Mouse (Mus musculus) limb, embryonic 10.5 days (tissue): ENCODE results near the gene Hist1h4j. TPM values are rescaled to one million over a fixed set of nuclear protein-coding genes. Genes with fewer than 3 reads are reported as not detected.
"Not testable (repeated sequence)": the region's sequence is repeated elsewhere in the genome, so short reads cannot be mapped to it uniquely, and the experiment has no call there.

Source experiments
- DNase-seq: peaks from one replicate; pipeline ENCODE4 v3.0.0-alpha.2; 2017; ENCODE audit warnings: low spot score
- H3K27ac ChIP-seq: fragments of 300-500 bp; sonication (generic); 2 replicates; pipeline ENCODE4 v1.5.1; 2016; ENCODE audit warnings: mild to moderate bottlenecking
- H3K27me3 ChIP-seq: fragments of 300-500 bp; sonication (generic); 2 replicates; pipeline ENCODE4 v1.6.1; 2016; ENCODE audit warnings: low read depth, mild to moderate bottlenecking; ENCODE audit not compliant: poor library complexity, severe bottlenecking
- H3K36me3 ChIP-seq: fragments of 300-500 bp; sonication (generic); 2 replicates; pipeline ENCODE4 v1.6.1; 2016; ENCODE audit warnings: mild to moderate bottlenecking, moderate library complexity
- H3K4me1 ChIP-seq: fragments of 300-500 bp; sonication (generic); 2 replicates; pipeline ENCODE4 v1.6.1; 2016
- H3K4me3 ChIP-seq: fragments of 300-500 bp; sonication (generic); 2 replicates; pipeline ENCODE4 v1.5.1; 2016; ENCODE audit warnings: mild to moderate bottlenecking, moderate library complexity
- H3K9me3 ChIP-seq: fragments of 300-500 bp; sonication (generic); replicated peaks from 2 replicates; pipeline ENCODE4 v1.6.1; 2016; ENCODE audit warnings: mild to moderate bottlenecking
- WGBS: fragments of 180-500 bp; shearing (Covaris S2); methylation state at CpG from one replicate; pipeline ENCODE4 v1.1.7; 2016; 5-methylcytosine and 5-hydroxymethylcytosine counted together
- polyA plus RNA-seq: library from polyadenylated mRNA; unstranded; fragments of >200 nt; fragmentation: Nextera tagmentation; extraction: Ambion mirVana; gene quantifications from 2 replicates; pipeline ENCODE4 v1.2.1, GENCODE M21; 2016

The Hist1h4j gene
- 0.92 and 1.6 TPM in 2 replicates for polyA plus RNA-seq

DNA sequence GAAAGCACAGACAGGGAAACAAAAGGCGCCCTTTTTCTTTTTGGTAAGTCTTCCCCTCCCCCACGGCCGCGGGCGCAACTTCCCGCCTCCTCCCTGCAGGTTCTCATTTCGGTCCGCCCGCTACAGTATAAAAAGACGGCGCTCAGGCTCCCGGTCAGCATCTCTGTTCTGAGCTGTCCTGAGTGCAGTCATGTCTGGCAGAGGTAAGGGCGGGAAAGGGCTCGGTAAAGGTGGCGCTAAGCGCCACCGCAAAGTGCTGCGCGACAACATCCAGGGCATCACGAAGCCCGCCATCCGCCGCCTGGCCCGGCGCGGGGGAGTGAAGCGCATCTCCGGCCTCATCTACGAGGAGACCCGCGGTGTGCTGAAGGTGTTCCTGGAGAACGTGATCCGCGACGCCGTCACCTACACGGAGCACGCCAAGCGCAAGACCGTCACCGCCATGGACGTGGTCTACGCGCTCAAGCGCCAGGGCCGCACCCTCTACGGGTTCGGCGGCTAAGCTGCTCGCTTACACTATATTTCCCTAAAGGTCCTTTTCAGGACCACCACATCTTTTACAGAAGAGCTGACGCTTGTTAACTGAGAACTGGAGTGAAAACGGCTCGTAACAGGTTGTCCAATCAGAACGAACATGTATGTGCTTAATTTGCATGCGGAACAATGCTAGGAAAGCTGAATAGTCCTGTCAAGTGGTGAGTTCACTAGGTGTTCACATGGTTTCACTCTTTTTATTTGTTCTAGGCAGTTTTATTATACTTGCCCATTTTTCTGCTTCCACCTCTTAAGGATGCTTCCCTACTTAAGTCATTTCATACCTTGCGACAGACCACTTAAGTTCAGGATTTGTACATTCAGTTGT, at the start of gene Hist1h4j:
Gene Hist1h4j (plus strand): TSS at position 159 of the 862 bp plus-strand sequence.
- peak; percentile 97 for DNase-seq
- H3K9me3 ChIP-seq, H3K36me3 ChIP-seq, H3K27me3 ChIP-seq: not testable (repeated sequence)
- H3K4me1 ChIP-seq: peaks cover 13% of the 10 kb centered on the region
- H3K4me3 ChIP-seq: peak within 1 kb of the TSS; percentile 60
- WGBS: under 1% methylated on average over 40 of the region's 56 CpGs
- peak within 1 kb of the TSS; percentile 98 for H3K27ac ChIP-seq

DNA sequence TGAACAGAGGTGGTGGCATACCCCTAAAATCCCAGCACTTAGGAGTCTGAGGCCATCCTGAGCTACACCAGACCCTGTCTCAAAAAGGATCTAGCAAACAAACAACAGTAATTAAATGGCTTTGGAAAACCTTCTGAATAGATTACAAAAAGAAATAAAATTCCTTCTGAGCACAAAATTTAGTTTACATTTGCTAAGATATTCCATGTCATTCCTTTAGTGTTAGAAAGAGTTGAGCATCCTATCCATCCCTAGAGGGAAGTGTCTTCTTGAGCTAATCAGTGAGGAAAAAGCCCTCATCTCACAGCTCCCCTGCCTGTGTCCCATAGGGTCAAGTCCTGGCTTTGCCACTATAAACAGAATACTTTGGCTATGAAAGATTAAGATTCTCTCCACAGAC, 37.1 kb upstream of the Hist1h4j start, which contains the start of gene Olfr1359:
Gene Olfr1359 (plus strand): TSS at position 301 of the 400 bp plus-strand sequence.
- Histone ChIP-seq H3K27ac (no peak within 1 kb of the TSS), H3K36me3 (no peaks in the 10 kb centered on the region), H3K27me3 (no peaks in the 10 kb centered on the region), H3K4me3 (no peak within 1 kb of the TSS), H3K9me3 (no peaks in the 10 kb centered on the region), H3K4me1 (no peaks in the 10 kb centered on the region)
- DNase-seq: no peak

DNA sequence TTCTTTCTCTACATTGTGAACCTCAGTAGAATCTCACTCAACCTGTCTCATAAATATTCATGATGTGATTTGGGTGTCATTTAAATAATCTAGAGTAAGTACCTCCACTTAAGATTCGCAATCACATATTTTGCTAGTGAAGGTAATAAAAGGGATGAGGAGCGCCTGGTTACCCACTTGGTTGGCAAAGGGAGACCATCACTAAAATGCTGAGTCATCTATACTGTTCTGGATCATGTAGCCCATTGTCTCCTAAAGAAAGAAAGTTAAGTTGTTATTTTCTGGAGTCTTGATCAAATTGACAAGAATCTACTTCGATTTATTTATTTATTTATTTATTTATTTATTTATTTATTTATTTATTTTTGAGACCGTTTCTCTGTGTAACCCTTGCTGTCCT, 28.2 kb upstream of the Hist1h4j start:
- H3K4me1 ChIP-seq: peaks cover 2% of the 10 kb centered on the region; the same call in 1 of the 2 replicates

DNA sequence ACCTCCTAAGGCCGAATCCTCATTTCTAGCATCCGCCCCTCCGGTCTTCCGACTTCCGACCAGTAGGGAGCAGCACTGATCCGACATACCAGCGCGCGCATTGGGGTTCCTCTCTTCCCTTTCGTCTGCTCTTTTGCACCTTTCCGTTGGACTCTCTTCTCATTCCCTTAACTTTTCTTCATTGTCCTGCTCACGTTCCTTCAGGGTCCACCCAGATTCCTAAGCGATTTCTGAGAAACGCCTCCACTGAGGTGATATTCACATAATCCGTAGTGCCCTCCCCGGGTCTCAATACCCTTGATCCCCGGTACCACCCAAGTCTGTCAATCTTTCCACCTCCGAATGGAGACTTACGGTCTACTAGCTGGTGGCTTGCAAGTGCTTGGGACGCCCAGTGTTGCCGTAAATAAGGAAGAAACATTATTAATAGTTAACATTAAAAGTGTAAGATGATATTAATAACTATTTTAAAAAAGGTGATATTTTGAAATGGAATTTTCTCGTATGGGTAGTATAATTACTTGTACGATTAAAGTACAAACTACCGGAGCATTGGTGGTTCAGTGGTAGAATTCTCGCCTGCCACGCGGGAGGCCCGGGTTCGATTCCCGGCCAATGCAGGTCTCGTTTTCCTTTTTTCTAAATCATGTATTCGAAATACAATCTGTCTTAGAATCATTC, 24.7 kb upstream of the Hist1h4j start:
- peak; percentile 86 for DNase-seq
- Histone ChIP-seq H3K9me3 (no peaks in the 10 kb centered on the region), H3K27me3 (no peaks in the 10 kb centered on the region), H3K36me3 (no peaks in the 10 kb centered on the region), H3K4me1 (peaks cover 7% of the 10 kb centered on the region), H3K4me3 (peak overlapping the region; percentile 71), H3K27ac (peak overlapping the region; percentile 86)
- WGBS: under 1% methylated on average over 32 of the region's 32 CpGs

More for the DNA sequence above, 28.2 kb upstream of the Hist1h4j start:
- Histone ChIP-seq H3K9me3 (no peaks in the 10 kb centered on the region), H3K4me3 (no peak overlapping the region), H3K27me3 (no peaks in the 10 kb centered on the region), H3K27ac (no peak overlapping the region), H3K36me3 (no peaks in the 10 kb centered on the region)
- no peak for DNase-seq
- 76% methylated on average over 4 of the region's 4 CpGs for WGBS

DNA sequence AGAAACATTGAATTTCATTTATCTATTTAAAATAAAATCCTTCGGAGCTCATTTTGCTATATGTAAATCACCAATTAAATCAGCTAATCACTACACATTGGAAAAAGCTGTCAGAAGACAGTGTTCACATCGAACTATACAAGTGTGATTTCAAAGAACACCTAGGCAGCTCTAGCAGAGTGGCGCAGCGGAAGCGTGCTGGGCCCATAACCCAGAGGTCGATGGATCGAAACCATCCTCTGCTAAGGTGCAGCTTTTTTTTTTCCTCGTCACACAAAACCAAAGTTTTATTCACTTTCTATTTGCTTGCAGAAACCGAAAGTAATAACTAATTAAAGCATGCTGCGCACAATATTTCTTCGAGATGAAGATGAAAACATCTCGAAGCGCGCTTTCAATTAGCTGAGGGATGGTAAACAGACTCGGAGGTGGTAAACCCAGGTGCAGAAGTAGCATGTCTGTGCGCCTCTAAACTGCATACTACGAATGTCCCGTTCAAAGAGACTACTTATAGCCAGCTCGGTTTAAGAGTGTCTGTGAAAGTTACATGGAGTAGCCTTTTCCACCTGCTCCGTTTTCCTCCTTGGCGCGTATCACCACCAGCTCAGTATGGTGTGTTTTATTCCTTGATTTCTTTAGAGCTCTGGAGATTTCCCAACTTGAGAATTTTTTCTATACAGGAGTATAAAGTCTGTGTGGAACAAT, 23.9 kb upstream of the Hist1h4j start:
- no peaks in the 10 kb centered on the region for H3K27me3 ChIP-seq
- DNase-seq: peak; percentile 73
- H3K27ac ChIP-seq: no peak overlapping the region
- peaks cover 10% of the 10 kb centered on the region for H3K4me1 ChIP-seq
- H3K9me3 ChIP-seq: no peaks in the 10 kb centered on the region
- H3K36me3 ChIP-seq: no peaks in the 10 kb centered on the region
- 2% methylated on average over 22 of the region's 22 CpGs for WGBS
- H3K4me3 ChIP-seq: peak overlapping the region; percentile 71

DNA sequence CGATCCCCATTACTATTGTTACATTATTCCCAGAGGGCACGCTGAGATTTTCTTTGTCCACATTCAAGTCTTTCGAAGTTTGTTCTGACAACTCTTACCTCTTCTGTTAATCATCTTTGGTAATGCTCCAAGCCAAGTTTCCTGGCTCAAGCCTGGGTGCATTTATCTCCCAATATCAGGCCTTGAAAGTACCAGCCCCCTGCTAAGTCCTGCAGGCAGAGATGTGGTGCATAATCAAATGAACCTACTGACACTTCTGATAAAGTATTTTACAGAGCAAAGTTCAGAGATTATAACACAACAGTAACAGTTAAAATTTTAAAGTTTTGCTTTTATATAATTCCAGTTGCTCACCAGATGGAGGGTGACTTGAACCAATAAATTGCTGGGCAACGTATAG, 23.2 kb upstream of the Hist1h4j start:
- H3K27ac ChIP-seq: no peak overlapping the region

DNA sequence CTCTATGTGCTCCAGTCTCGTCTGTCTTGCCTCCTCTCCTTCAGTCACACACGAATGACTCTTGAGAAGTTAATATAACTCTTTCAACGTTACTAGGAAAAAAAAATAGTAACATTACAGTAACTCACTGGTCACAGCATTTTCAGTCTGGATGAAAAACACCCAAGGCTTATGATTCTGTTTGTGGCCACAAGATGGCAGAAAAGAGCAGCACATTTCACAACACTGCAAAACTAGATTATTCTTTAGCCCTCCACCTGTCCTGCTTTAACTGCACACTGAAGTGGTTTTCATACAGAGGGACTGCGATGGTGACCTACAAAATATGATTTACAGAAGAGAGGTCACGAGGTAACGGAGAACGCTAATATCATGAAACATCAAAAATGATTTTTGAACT, 20.1 kb upstream of the Hist1h4j start:
- Histone ChIP-seq H3K4me1 (peaks cover 17% of the 10 kb centered on the region), H3K27ac (peak overlapping the region; percentile 94), H3K9me3 (no peaks in the 10 kb centered on the region), H3K4me3 (peak overlapping the region; percentile 57), H3K27me3 (no peaks in the 10 kb centered on the region), H3K36me3 (no peaks in the 10 kb centered on the region)
- DNase-seq: peak; percentile 56
- WGBS: 2% methylated on average over 7 of the region's 7 CpGs

More for the DNA sequence above, 23.2 kb upstream of the Hist1h4j start:
- Histone ChIP-seq H3K27me3 (no peaks in the 10 kb centered on the region), H3K4me3 (peak overlapping the region; percentile 71), H3K4me1 (peaks cover 10% of the 10 kb centered on the region), H3K9me3 (no peaks in the 10 kb centered on the region), H3K36me3 (no peaks in the 10 kb centered on the region)
- WGBS: 45% methylated on average over 4 of the region's 4 CpGs
- DNase-seq: no peak

DNA sequence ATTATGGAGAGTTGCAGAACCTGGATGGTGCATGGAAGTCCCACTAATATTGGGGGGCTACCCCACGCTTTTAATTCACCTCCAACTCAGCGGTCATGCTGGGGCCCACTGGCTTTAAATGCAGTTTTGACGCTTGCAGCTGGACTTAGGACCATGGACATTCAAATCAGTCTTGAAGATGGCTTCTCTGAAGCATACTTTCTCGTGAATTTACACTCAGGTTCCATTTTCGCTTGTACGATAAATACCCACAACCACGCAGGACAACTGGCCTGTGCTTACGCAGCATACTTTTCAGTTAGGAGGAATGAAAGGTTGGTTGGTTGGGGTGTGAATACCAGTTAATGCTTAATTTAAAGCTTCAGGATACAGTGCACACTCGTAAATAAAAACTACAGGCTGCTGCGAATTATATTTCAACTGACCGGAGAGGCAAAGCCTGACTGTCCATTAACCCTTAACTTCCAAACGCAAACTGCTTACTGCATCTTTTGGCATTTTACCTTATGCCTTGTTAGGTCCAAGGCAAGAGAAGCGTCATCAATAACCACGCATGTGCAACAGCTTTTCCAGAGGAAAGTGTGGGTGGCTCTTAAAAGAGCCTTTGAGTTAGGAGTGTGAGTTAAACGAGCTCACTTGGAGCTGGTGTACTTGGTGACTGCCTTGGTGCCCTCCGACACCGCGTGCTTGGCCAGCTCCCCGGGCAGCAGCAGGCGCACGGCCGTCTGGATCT, 19.6 kb upstream of the Hist1h4j start:
- Histone ChIP-seq H3K27ac (peak overlapping the region; percentile 94), H3K36me3 (no peaks in the 10 kb centered on the region), H3K27me3 (no peaks in the 10 kb centered on the region), H3K9me3 (no peaks in the 10 kb centered on the region), H3K4me1 (peaks cover 19% of the 10 kb centered on the region), H3K4me3 (peak overlapping the region; percentile 57)
- DNase-seq: peak; percentile 55
- 2% methylated on average over 22 of the region's 22 CpGs for WGBS

DNA sequence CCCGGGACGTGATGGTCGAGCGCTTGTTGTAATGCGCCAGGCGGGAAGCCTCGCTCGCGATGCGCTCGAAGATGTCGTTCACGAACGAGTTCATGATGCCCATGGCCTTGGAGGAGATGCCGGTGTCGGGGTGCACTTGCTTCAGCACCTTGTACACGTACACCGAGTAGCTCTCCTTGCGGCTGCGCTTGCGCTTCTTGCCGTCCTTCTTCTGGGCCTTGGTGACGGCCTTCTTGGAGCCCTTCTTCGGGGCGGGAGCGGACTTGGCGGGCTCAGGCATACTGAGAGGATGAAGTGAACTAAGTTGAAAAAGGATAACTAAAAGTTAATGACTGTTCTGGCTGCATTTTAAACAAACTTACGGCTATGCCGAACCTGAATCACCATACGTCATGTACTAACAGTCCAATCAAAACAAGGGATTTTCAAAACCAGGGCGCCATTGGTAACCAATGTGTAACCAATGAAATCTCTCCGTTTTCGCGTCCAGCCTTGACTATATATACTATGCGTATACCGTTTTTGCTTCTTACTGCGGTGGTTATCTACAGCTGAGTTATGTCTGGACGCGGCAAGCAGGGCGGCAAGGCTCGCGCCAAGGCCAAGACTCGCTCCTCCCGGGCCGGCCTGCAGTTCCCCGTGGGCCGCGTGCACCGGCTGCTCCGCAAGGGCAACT, 18.9 kb upstream of the Hist1h4j start, which contains the start of the genes Hist1h2bl and Hist1h2ai:
Gene Hist1h2bl (minus strand): TSS at position 280 of the 676 bp plus-strand sequence.
Gene Hist1h2ai (plus strand): TSS at position 559 of the 676 bp plus-strand sequence.
- peak within 1 kb of the TSS; percentile 94 for H3K27ac ChIP-seq
- not testable (repeated sequence) for H3K9me3 ChIP-seq, H3K27me3 ChIP-seq, H3K36me3 ChIP-seq
- DNase-seq: peak; percentile 75
- WGBS: under 1% methylated on average over 36 of the region's 50 CpGs
- peaks cover 26% of the 10 kb centered on the region for H3K4me1 ChIP-seq
- peak within 1 kb of the TSS; percentile 57 for H3K4me3 ChIP-seq

DNA sequence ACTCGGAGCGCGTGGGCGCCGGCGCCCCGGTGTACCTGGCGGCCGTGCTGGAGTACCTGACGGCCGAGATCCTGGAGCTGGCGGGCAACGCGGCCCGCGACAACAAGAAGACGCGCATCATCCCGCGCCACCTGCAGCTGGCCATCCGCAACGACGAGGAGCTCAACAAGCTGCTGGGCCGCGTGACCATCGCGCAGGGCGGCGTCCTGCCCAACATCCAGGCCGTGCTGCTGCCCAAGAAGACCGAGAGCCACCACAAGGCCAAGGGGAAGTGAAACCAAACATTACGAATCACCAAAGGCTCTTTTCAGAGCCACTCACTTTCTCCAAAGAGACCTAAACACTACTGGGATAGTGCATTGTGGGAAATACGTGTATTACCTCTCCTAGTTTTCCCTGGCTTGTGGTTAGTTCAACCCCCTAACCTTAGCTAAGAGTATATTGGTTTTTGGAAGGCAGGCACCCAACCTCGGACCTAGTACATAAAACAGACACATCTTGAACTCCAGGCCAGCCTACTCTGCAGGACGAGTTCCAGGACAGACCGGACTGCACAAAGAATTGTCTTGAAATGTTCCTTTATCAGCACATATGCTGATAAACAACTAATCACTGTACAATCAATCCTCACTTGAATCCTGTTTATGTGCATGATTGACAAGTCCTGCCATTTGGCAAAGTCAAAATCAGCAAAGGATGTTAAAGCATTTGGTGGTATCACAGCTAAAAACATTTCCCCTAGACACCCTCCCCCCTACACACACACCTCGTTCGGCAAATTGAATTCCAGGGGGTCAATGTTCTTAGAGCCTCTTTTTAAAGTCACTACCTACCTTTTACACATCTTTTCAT, 18.1 kb upstream of the Hist1h4j start:
- H3K27ac ChIP-seq: peak overlapping the region; percentile 94
- H3K36me3 ChIP-seq, H3K27me3 ChIP-seq, H3K9me3 ChIP-seq: not testable (repeated sequence)
- WGBS: under 1% methylated on average over 15 of the region's 38 CpGs
- H3K4me1 ChIP-seq: peaks cover 25% of the 10 kb centered on the region
- peak overlapping the region; percentile 57 for H3K4me3 ChIP-seq
- peak; percentile 69 for DNase-seq
